Mouse (Mus musculus) liver, postnatal 0 days (tissue): ENCODE results near the gene Trem3. TPM values are rescaled to one million over a fixed set of nuclear protein-coding genes. Genes with fewer than 3 reads are reported as not detected.

Experiments
- ATAC-seq: fragments of 200-750 bp; cut with Nextera tagmentation; 2 replicates; pipeline ENCODE4 v1.8.0; 2017; ENCODE audit warnings: mild to moderate bottlenecking, moderate library complexity
- DNase-seq: peaks from one replicate; pipeline ENCODE4 v3.0.0-alpha.2; 2016
- H3K27ac ChIP-seq: fragments of 300-500 bp; sonication (generic); 2 replicates; pipeline ENCODE4 v1.5.1; 2014; ENCODE audit warnings: antibody characterized with exemption, moderate library complexity, mild to moderate bottlenecking, low read depth
- H3K27me3 ChIP-seq: fragments of 300-500 bp; sonication (generic); 2 replicates; pipeline ENCODE4 v1.6.1; 2014; ENCODE audit warnings: low read length, control low read depth, mixed read lengths; ENCODE audit not compliant: insufficient read depth
- H3K36me3 ChIP-seq: fragments of 300-500 bp; sonication (generic); replicated peaks from 2 replicates; pipeline ENCODE4 v1.6.1; 2014; ENCODE audit warnings: mild to moderate bottlenecking, control low read depth, low read length, moderate library complexity, mixed read lengths; ENCODE audit not compliant: insufficient read depth
- H3K4me1 ChIP-seq: fragments of 300-500 bp; sonication (generic); 2 replicates; pipeline ENCODE4 v1.6.1; 2014; ENCODE audit warnings: antibody characterized with exemption, mild to moderate bottlenecking, control low read depth; ENCODE audit not compliant: insufficient read depth
- H3K4me2 ChIP-seq: fragments of 300-500 bp; sonication (generic); 2 replicates; pipeline ENCODE4 v1.6.1; 2014; ENCODE audit warnings: low read depth, mild to moderate bottlenecking, low read length, moderate library complexity, mixed read lengths
- H3K4me3 ChIP-seq: fragments of 300-500 bp; sonication (generic); 2 replicates; pipeline ENCODE4 v1.5.1; 2014; ENCODE audit warnings: low read depth, low read length
- H3K9ac ChIP-seq: fragments of 300-500 bp; sonication (generic); replicated peaks from 2 replicates; pipeline ENCODE4 v1.6.1; 2014; ENCODE audit warnings: mild to moderate bottlenecking, moderate library complexity
- H3K9me3 ChIP-seq: fragments of 300-500 bp; sonication (generic); 2 replicates; pipeline ENCODE4 v1.6.1; 2016; ENCODE audit warnings: mild to moderate bottlenecking, control low read depth, low read length, mixed read lengths
- CTCF ChIP-seq: sonication (generic); IDR thresholded peaks from 2 replicates; pipeline ENCODE4 v1.5.1; 2016; ENCODE audit warnings: antibody characterized with exemption, low read depth
- EP300 ChIP-seq: IDR thresholded peaks from 2 replicates; pipeline ENCODE4 v1.6.1; 2016; ENCODE audit warnings: antibody characterized with exemption, low read depth, mild to moderate bottlenecking
- WGBS: fragments of 180-500 bp; shearing (Covaris S2); extraction: QIAGEN DNeasy Blood & Tissue Kit; methylation state at CpG from one replicate; pipeline ENCODE4 v1.1.7; 2014; ENCODE audit not compliant: insufficient replicate concordance; 5-methylcytosine and 5-hydroxymethylcytosine counted together
- polyA plus RNA-seq: library from polyadenylated mRNA; unstranded; fragments of >200 nt; fragmentation: Nextera tagmentation; extraction: Ambion mirVana; gene quantifications from 2 replicates; pipeline ENCODE4 v1.2.1, GENCODE M21; 2015

Trem3 gene
- polyA plus RNA-seq, 1 experiment from 2014 or later = 14.3 TPM

- no peak for TF ChIP-seq EP300
- WGBS = 53% methylated on average over 4 of the region's 4 CpGs
- 0 out of 2 replicates have a peak overlapping the region, but pooled peaks have one; percentile 5 for H3K27ac ChIP-seq
Observed at GRCm38 (mm10) chr17:48274098-48274497, 26.5 kb downstream of the Trem3 start.

GRCm38 (mm10) chr17:48274885-48275284 lies 27.3 kb downstream of the Trem3 start:
- no peaks in the 10 kb centered on the region for H3K27me3 ChIP-seq
- no peak overlapping the region for H3K4me3 ChIP-seq
- H3K36me3 ChIP-seq = no peaks in the 10 kb centered on the region
- H3K9ac ChIP-seq = no peak overlapping the region
- peak; percentile 87 for DNase-seq
- TF ChIP-seq CTCF (peak; percentile 96), EP300 (no peak)
- ATAC-seq = 0 out of 2 replicates have a peak, but pooled peaks have one; percentile 24
- H3K9me3 ChIP-seq = no peaks in the 10 kb centered on the region
- H3K27ac ChIP-seq = 0 out of 2 replicates have a peak overlapping the region, but pooled peaks have one; percentile 5
- 26% methylated on average over 6 of the region's 6 CpGs for WGBS
- no peak overlapping the region for H3K4me2 ChIP-seq
- peaks cover 32% of the 10 kb centered on the region for H3K4me1 ChIP-seq

More at GRCm38 (mm10) chr17:48274098-48274497, 26.5 kb downstream of the Trem3 start:
- H3K4me3 ChIP-seq = no peak overlapping the region
- H3K27me3 ChIP-seq = no peaks in the 10 kb centered on the region
- no peaks in the 10 kb centered on the region for H3K9me3 ChIP-seq
- DNase-seq (no peak), ATAC-seq (no peak)
- peaks cover 29% of the 10 kb centered on the region for H3K4me1 ChIP-seq
- H3K4me2 ChIP-seq = no peak overlapping the region
- H3K9ac ChIP-seq = no peak overlapping the region
- no peaks in the 10 kb centered on the region for H3K36me3 ChIP-seq

- H3K4me1 ChIP-seq = peaks cover 30% of the 10 kb centered on the region
- no peaks in the 10 kb centered on the region for H3K36me3 ChIP-seq
- no peak for DNase-seq
- no peaks in the 10 kb centered on the region for H3K9me3 ChIP-seq
- H3K27me3 ChIP-seq = no peaks in the 10 kb centered on the region
- H3K4me3 ChIP-seq = no peak overlapping the region
- no peak overlapping the region for H3K9ac ChIP-seq
- no peak overlapping the region for H3K27ac ChIP-seq
- no peak overlapping the region for H3K4me2 ChIP-seq
- WGBS = 45% methylated on average over 7 of the region's 7 CpGs
- no peak for TF ChIP-seq CTCF
- no peak for TF ChIP-seq EP300
- ATAC-seq = no peak
Observed at GRCm38 (mm10) chr17:48275736-48276135, 28.2 kb downstream of the Trem3 start.

GRCm38 (mm10) chr17:48278381-48278780 lies 30.8 kb downstream of the Trem3 start:
- ATAC-seq (no peak), DNase-seq (no peak)
- Histone ChIP-seq H3K27me3 (no peaks in the 10 kb centered on the region), H3K4me2 (no peak overlapping the region), H3K4me1 (peaks cover 23% of the 10 kb centered on the region), H3K4me3 (no peak overlapping the region), H3K9ac (no peak overlapping the region), H3K36me3 (no peaks in the 10 kb centered on the region), H3K9me3 (no peaks in the 10 kb centered on the region), H3K27ac (0 out of 2 replicates have a peak overlapping the region, but pooled peaks have one; percentile 34)
- TF ChIP-seq EP300 (no peak), CTCF (no peak)

- DNase-seq (no peak), ATAC-seq (no peak)
- Histone ChIP-seq H3K36me3 (no peaks in the 10 kb centered on the region), H3K4me3 (no peak overlapping the region), H3K9me3 (no peaks in the 10 kb centered on the region), H3K4me2 (no peak overlapping the region), H3K9ac (no peak overlapping the region), H3K27me3 (no peaks in the 10 kb centered on the region), H3K27ac (no peak overlapping the region), H3K4me1 (peaks cover 19% of the 10 kb centered on the region)
- no peak for TF ChIP-seq EP300
- no peak for TF ChIP-seq CTCF
- WGBS = 55% methylated on average over 4 of the region's 4 CpGs
Observed at GRCm38 (mm10) chr17:48279002-48279401, 31.4 kb downstream of the Trem3 start.

- Histone ChIP-seq H3K4me3 (peak overlapping the region; percentile 39), H3K4me2 (peak overlapping the region; percentile 62), H3K9ac (peak overlapping the region; percentile 51), H3K27me3 (no peaks in the 10 kb centered on the region), H3K4me1 (peaks cover 13% of the 10 kb centered on the region), H3K27ac (no peak overlapping the region), H3K9me3 (no peaks in the 10 kb centered on the region), H3K36me3 (no peaks in the 10 kb centered on the region)
- peak; percentile 54 for ATAC-seq
- WGBS = 28% methylated on average over 18 of the region's 18 CpGs
- TF ChIP-seq EP300 (no peak), CTCF (no peak)
- no peak for DNase-seq
Observed at GRCm38 (mm10) chr17:48280943-48281738, 33.6 kb downstream of the Trem3 start.
